Mouse (Mus musculus): ENCODE results near the gene Cd82. TPM values are rescaled to one million over a fixed set of nuclear protein-coding genes. Genes with fewer than 3 reads are reported as not detected.

The Cd82 gene
- polyA plus RNA-seq, 1 experiment from 2014 or later: 41.3 TPM

- no peaks in the 10 kb centered on the region for H3K36me3 ChIP-seq (ENCODE audit: control insufficient read depth, insufficient read depth, low read length)
- H3K4me1 ChIP-seq (replicated peaks; ENCODE audit: control insufficient read depth, insufficient read depth, low read length): peaks cover 8% of the 10 kb centered on the region; the same call in 1 of the 2 replicates
- H3K4me2 ChIP-seq (ENCODE audit: low read length): no peak overlapping the region
- ATAC-seq (replicated peaks; ENCODE audit: low FRiP score, low TSS enrichment, low read depth): peak; percentile 26
- no peak overlapping the region for H3K27ac ChIP-seq (ENCODE audit: low read depth)
- H3K9ac ChIP-seq (ENCODE audit: low read length): no peak overlapping the region
- H3K4me3 ChIP-seq (ENCODE audit: low read depth, low read length): no peak overlapping the region
- no peaks in the 10 kb centered on the region for H3K9me3 ChIP-seq (ENCODE audit: control insufficient read depth, low read length)
- WGBS: under 1% methylated on average over 11 of the region's 11 CpGs
- peaks cover 11% of the 10 kb centered on the region for H3K27me3 ChIP-seq (replicated peaks; ENCODE audit: control insufficient read depth, insufficient read depth, low read length)
- DNase-seq (ENCODE audit: low spot score): peak; percentile 96
These were observed 12.1 kb upstream of the Cd82 start for GRCm38 (mm10) chr2:93475040-93475439.

GRCm38 (mm10) chr2:93473915-93474314 lies 11.0 kb upstream of the Cd82 start:
- peaks cover 12% of the 10 kb centered on the region; the same call in 1 of the 2 replicates for H3K4me1 ChIP-seq (replicated peaks; ENCODE audit: control insufficient read depth, insufficient read depth, low read length)
- H3K36me3 ChIP-seq (ENCODE audit: control insufficient read depth, insufficient read depth, low read length): no peaks in the 10 kb centered on the region
- no peak overlapping the region for H3K9ac ChIP-seq (ENCODE audit: low read length)
- H3K9me3 ChIP-seq (ENCODE audit: control insufficient read depth, low read length): no peaks in the 10 kb centered on the region
- no peak overlapping the region for H3K27ac ChIP-seq (ENCODE audit: low read depth)
- WGBS: 78% methylated on average over 9 of the region's 9 CpGs
- ATAC-seq (replicated peaks; ENCODE audit: low FRiP score, low TSS enrichment, low read depth): no peak
- peaks cover 11% of the 10 kb centered on the region for H3K27me3 ChIP-seq (replicated peaks; ENCODE audit: control insufficient read depth, insufficient read depth, low read length)
- DNase-seq (ENCODE audit: low spot score): no peak
- no peak overlapping the region for H3K4me3 ChIP-seq (ENCODE audit: low read depth, low read length)
- no peak overlapping the region for H3K4me2 ChIP-seq (ENCODE audit: low read length)

DNA sequence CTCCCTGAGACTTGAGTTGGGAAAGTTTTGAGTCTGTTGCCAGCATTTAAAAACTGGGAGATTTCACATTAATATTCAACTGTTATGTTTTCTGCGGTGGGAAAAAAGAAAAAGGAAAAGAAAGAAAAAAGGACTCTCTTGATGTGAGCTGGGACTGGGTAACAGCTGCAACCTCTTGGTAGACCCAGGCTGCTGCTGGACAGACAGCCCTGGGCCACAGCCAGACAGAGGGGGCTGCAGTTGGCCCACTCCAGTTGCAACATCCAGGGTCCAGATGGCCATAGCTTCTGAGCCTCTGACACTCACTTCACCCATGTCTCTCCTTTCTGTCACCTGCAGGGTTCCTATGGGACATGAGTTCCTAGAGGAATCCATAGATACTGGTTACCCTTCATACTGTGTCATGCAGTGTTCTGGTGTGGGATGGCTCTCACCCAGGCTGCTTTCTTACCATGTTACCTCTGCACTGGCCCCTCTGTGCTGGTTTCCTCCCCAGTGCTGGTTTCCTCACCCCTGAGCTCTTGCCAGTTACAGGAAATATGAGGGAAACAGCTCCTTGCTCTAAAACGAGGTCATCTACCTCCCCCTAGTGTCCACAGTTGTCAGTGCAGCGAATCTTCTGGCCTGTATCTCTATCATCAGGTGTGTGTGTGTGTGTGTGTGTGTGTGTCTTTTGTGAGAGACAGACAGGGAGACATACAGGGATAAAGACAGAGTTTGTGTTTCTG lies 8.1 kb upstream of the Cd82 start:
- Histone ChIP-seq H3K4me2 (ENCODE audit: low read length) (peak overlapping the region; percentile 65), H3K4me1 (replicated peaks; ENCODE audit: control insufficient read depth, insufficient read depth, low read length) (peaks cover 12% of the 10 kb centered on the region; the same call in 1 of the 2 replicates), H3K27me3 (replicated peaks; ENCODE audit: control insufficient read depth, insufficient read depth, low read length) (0 out of 2 replicates have a peak, but pooled peaks cover 3% of the 10 kb centered on the region), H3K9me3 (ENCODE audit: control insufficient read depth, low read length) (no peaks in the 10 kb centered on the region), H3K36me3 (ENCODE audit: control insufficient read depth, insufficient read depth, low read length) (no peaks in the 10 kb centered on the region), H3K27ac (ENCODE audit: low read depth) (peak overlapping the region; percentile 47; the same call in 1 of the 2 replicates), H3K4me3 (ENCODE audit: low read depth, low read length) (no peak overlapping the region), H3K9ac (ENCODE audit: low read length) (no peak overlapping the region; the same call in 1 of the 2 replicates)
- no peak for ATAC-seq (replicated peaks; ENCODE audit: low FRiP score, low TSS enrichment, low read depth)
- 18% methylated on average over 3 of the region's 3 CpGs for WGBS
- DNase-seq (ENCODE audit: low spot score): peak; percentile 89

GRCm38 (mm10) chr2:93470127-93470526 lies 7.2 kb upstream of the Cd82 start:
- Histone ChIP-seq H3K4me3 (ENCODE audit: low read depth, low read length) (peak overlapping the region; percentile 35), H3K27ac (ENCODE audit: low read depth) (peak overlapping the region; percentile 47; the same call in 1 of the 2 replicates), H3K36me3 (ENCODE audit: control insufficient read depth, insufficient read depth, low read length) (no peaks in the 10 kb centered on the region), H3K9ac (ENCODE audit: low read length) (peak overlapping the region; percentile 35; the same call in 1 of the 2 replicates), H3K4me1 (replicated peaks; ENCODE audit: control insufficient read depth, insufficient read depth, low read length) (peaks cover 12% of the 10 kb centered on the region; the same call in 1 of the 2 replicates), H3K27me3 (replicated peaks; ENCODE audit: control insufficient read depth, insufficient read depth, low read length) (no peaks in the 10 kb centered on the region), H3K9me3 (ENCODE audit: control insufficient read depth, low read length) (no peaks in the 10 kb centered on the region), H3K4me2 (ENCODE audit: low read length) (peak overlapping the region; percentile 65)
- ATAC-seq (replicated peaks; ENCODE audit: low FRiP score, low TSS enrichment, low read depth) (peak; percentile 36), DNase-seq (ENCODE audit: low spot score) (peak; percentile 78)
- 1% methylated on average over 9 of the region's 9 CpGs for WGBS

GRCm38 (mm10) chr2:93469118-93469517 lies 6.2 kb upstream of the Cd82 start:
- WGBS: 17% methylated on average over 7 of the region's 7 CpGs
- DNase-seq (ENCODE audit: low spot score) (no peak), ATAC-seq (replicated peaks; ENCODE audit: low FRiP score, low TSS enrichment, low read depth) (no peak)
- Histone ChIP-seq H3K9ac (ENCODE audit: low read length) (no peak overlapping the region), H3K4me1 (replicated peaks; ENCODE audit: control insufficient read depth, insufficient read depth, low read length) (peaks cover 12% of the 10 kb centered on the region; the same call in 1 of the 2 replicates), H3K9me3 (ENCODE audit: control insufficient read depth, low read length) (no peaks in the 10 kb centered on the region), H3K36me3 (ENCODE audit: control insufficient read depth, insufficient read depth, low read length) (no peaks in the 10 kb centered on the region), H3K27ac (ENCODE audit: low read depth) (no peak overlapping the region), H3K4me2 (ENCODE audit: low read length) (no peak overlapping the region), H3K4me3 (ENCODE audit: low read depth, low read length) (no peak overlapping the region), H3K27me3 (replicated peaks; ENCODE audit: control insufficient read depth, insufficient read depth, low read length) (no peaks in the 10 kb centered on the region)

DNA sequence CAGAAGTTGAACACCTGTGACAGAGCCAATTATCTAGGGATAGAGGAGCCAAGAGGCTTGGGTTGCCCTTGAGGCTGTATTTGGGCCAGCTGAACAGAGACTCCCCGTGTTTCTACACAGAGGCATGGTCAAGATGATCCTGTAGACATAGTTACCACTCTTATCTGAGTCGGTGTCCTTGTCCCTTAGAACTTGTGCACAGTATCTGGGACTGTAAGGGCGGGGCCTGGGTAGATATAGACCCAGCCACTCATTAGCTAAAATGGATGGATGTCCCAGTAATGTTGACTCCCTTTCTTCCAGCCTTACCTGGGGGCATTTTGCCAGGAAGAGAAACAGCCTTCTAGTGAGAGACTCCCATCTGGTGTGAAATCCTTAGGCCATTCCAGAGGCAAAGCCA lies 3.4 kb upstream of the Cd82 start:
- Histone ChIP-seq H3K4me2 (ENCODE audit: low read length) (no peak overlapping the region), H3K4me3 (ENCODE audit: low read depth, low read length) (no peak overlapping the region), H3K9me3 (ENCODE audit: control insufficient read depth, low read length) (no peaks in the 10 kb centered on the region), H3K27ac (ENCODE audit: low read depth) (no peak overlapping the region), H3K27me3 (replicated peaks; ENCODE audit: control insufficient read depth, insufficient read depth, low read length) (0 out of 2 replicates have a peak, but pooled peaks cover 2% of the 10 kb centered on the region), H3K36me3 (ENCODE audit: control insufficient read depth, insufficient read depth, low read length) (no peaks in the 10 kb centered on the region), H3K9ac (ENCODE audit: low read length) (no peak overlapping the region), H3K4me1 (replicated peaks; ENCODE audit: control insufficient read depth, insufficient read depth, low read length) (peaks cover 18% of the 10 kb centered on the region)
- DNase-seq (ENCODE audit: low spot score): no peak
- no peak for ATAC-seq (replicated peaks; ENCODE audit: low FRiP score, low TSS enrichment, low read depth)
- WGBS: 80% methylated on average over 3 of the region's 3 CpGs

DNA sequence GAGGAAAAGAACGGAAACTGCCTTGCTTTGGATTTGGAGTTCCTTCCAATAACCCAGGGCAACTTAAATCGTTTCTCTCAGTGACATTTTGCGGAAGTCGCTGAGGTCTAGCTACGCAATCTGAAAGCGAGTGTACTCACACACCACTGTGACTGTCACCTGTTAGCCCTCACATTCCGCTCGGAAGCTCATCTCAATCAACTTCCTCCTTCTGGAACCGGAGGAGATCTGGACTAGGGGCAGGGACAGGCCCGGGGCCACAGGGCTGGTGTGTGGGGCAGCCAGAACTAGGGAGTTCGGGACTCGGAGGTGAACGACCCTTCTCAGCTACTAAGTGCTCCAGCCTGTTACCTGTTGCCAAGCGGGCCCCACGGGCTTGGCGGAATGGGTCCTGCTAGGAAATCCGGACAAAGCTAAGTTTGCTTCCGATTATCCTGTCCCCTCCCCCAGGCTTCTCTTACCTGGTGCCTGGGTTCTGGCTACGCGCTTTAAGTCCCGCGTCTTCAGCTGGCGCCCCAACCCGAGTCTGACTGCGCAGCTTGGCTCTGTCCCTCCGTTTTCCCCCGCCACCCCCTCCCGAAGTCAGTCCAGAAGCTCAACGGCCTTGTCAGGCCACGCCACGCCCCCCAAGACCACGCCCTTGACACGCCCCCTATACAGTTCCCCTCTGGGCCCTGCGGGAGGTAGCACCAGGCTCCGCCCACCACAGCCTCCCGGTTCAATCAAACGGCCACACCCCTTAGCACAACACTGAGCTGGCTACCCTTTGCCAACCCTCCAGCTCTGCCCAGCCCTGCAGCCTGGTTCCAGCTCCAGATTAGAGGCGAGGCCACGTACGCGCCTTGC lies 848 bp downstream of the Cd82 start:
- Histone ChIP-seq H3K36me3 (ENCODE audit: control insufficient read depth, insufficient read depth, low read length) (no peaks in the 10 kb centered on the region), H3K27ac (ENCODE audit: low read depth) (peak overlapping the region; percentile 75), H3K4me2 (ENCODE audit: low read length) (peak overlapping the region; percentile 95), H3K4me3 (ENCODE audit: low read depth, low read length) (peak overlapping the region; percentile 54), H3K4me1 (replicated peaks; ENCODE audit: control insufficient read depth, insufficient read depth, low read length) (peaks cover 14% of the 10 kb centered on the region), H3K27me3 (replicated peaks; ENCODE audit: control insufficient read depth, insufficient read depth, low read length) (0 out of 2 replicates have a peak, but pooled peaks cover 4% of the 10 kb centered on the region), H3K9ac (ENCODE audit: low read length) (peak overlapping the region; percentile 55), H3K9me3 (ENCODE audit: control insufficient read depth, low read length) (no peaks in the 10 kb centered on the region)
- ATAC-seq (replicated peaks; ENCODE audit: low FRiP score, low TSS enrichment, low read depth) (peak; percentile 96), DNase-seq (ENCODE audit: low spot score) (peak; percentile 96)
- 2% methylated on average over 41 of the region's 41 CpGs for WGBS

DNA sequence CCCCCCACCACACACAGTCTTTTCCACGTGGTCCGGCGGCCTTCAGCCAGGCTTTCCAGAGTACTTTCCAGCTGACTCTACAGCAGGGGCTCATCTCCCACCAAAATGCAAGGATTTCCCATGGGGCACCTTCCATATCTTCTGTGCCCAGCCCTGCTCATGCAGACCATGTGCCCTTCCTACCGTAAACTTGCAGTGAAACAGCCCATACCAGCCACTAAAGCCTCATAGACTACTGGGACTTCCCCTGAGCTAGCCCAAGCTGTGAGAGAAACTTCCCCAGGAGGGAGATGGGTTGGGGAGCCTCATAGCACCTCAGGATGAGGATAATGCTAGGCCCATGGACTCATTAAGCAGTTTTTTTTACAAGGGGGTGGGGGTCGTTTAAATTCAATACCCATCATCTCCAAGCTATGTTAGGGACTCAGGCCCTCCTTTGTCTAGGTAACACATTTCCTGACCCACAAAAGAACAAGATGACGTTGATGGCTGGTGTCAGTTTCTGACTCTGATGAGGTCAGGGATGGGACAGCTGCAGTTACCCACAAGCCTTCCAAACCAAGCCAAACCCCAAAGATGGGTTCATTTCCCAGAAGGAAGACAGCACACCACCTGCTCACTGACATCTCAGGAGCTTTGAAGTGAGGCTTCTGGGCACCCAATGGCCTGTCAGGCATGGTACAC lies 2.0 kb downstream of the Cd82 start:
- H3K27ac ChIP-seq (ENCODE audit: low read depth): no peak overlapping the region
- H3K4me3 ChIP-seq (ENCODE audit: low read depth, low read length): peak overlapping the region; percentile 54; the same call in 1 of the 2 replicates
- peak overlapping the region; percentile 95 for H3K4me2 ChIP-seq (ENCODE audit: low read length)
- DNase-seq (ENCODE audit: low spot score) (no peak), ATAC-seq (replicated peaks; ENCODE audit: low FRiP score, low TSS enrichment, low read depth) (no peak)
- WGBS: 81% methylated on average over 6 of the region's 6 CpGs
- no peaks in the 10 kb centered on the region for H3K9me3 ChIP-seq (ENCODE audit: control insufficient read depth, low read length)
- no peaks in the 10 kb centered on the region for H3K36me3 ChIP-seq (ENCODE audit: control insufficient read depth, insufficient read depth, low read length)
- H3K27me3 ChIP-seq (replicated peaks; ENCODE audit: control insufficient read depth, insufficient read depth, low read length): 0 out of 2 replicates have a peak, but pooled peaks cover 4% of the 10 kb centered on the region
- H3K4me1 ChIP-seq (replicated peaks; ENCODE audit: control insufficient read depth, insufficient read depth, low read length): peaks cover 14% of the 10 kb centered on the region
- H3K9ac ChIP-seq (ENCODE audit: low read length): no peak overlapping the region

All from intestine, embryonic 14.5 days (tissue).